Mouse (Mus musculus): Measurements from ENCODE around the gene Birc5.

GRCm38 (mm10) chr11:117891581-117892175 is 42.6 kb downstream of the Birc5 start:
- no peak for TF ChIP-seq CTCF (IDR thresholded peaks at IDR 0.05; ENCODE audit: control insufficient read depth, insufficient read depth, insufficient replicate concordance, low read depth, low read length)
- no peak for TF ChIP-seq POLR2A (IDR thresholded peaks at IDR 0.05; ENCODE audit: control insufficient read depth, low read depth, low read length)

All from testis, adult 2 months (tissue).